Mouse (Mus musculus) cortical plate, adult 2 months (tissue): ENCODE data around the gene 9430015G10Rik. TPM values are rescaled to one million over a fixed set of nuclear protein-coding genes. Genes with fewer than 3 reads are reported as not detected.

ENCODE experiments used
- H3K27ac ChIP-seq: fragments of 200-500 bp; 2 replicates; pipeline ENCODE4 v1.5.1; 2012; ENCODE audit warnings: low read length, control low read depth, inconsistent platforms; ENCODE audit not compliant: insufficient read depth
- H3K4me1 ChIP-seq: fragments of 200-500 bp; 2 replicates; pipeline ENCODE4 v1.6.1; 2011; ENCODE audit warnings: low read length; ENCODE audit not compliant: control insufficient read depth, insufficient read depth
- H3K4me3 ChIP-seq: fragments of 200-500 bp; 2 replicates; pipeline ENCODE4 v1.5.1; 2011; ENCODE audit warnings: mild to moderate bottlenecking, low read length, control low read depth; ENCODE audit not compliant: insufficient read depth
- CTCF ChIP-seq: fragments of 200-500 bp; IDR thresholded peaks from 2 replicates; pipeline ENCODE4 v1.5.1; 2011; ENCODE audit warnings: mild to moderate bottlenecking, control low read depth, low read length; ENCODE audit not compliant: insufficient read depth; ENCODE audit errors: extremely low read depth
- POLR2A ChIP-seq: fragments of 200-500 bp; IDR thresholded peaks from 2 replicates; pipeline ENCODE4 v1.6.1; 2011; ENCODE audit warnings: mild to moderate bottlenecking, low read length, control low read depth; ENCODE audit not compliant: insufficient read depth; ENCODE audit errors: extremely low read depth
- polyA plus RNA-seq: library from polyadenylated mRNA; depleted of rRNA; stranded (reverse); fragments of >200 nt; gene quantifications from 2 replicates; pipeline ENCODE4 v1.2.3, GENCODE M21; 2012

The 9430015G10Rik gene
- polyA plus RNA-seq, 1 experiment: 34.8 TPM

GRCm38 (mm10) chr4:156077499-156078301 lies 32.1 kb upstream of the 9430015G10Rik start:
- no peaks in the 10 kb centered on the region for H3K4me1 ChIP-seq
- TF ChIP-seq CTCF: no peak
- no peak for TF ChIP-seq POLR2A

GRCm38 (mm10) chr4:156082621-156083234 lies 27.1 kb upstream of the 9430015G10Rik start:
- no peak overlapping the region for H3K27ac ChIP-seq
- no peaks in the 10 kb centered on the region for H3K4me1 ChIP-seq
- TF ChIP-seq POLR2A (no peak), CTCF (no peak)
- H3K4me3 ChIP-seq: no peak overlapping the region

More at GRCm38 (mm10) chr4:156077499-156078301, 32.1 kb upstream of the 9430015G10Rik start:
- Histone ChIP-seq H3K4me3 (no peak overlapping the region), H3K27ac (no peak overlapping the region)

- H3K4me1 ChIP-seq: no peaks in the 10 kb centered on the region
- H3K4me3 ChIP-seq: no peak overlapping the region
- TF ChIP-seq POLR2A: no peak
- TF ChIP-seq CTCF: no peak
- H3K27ac ChIP-seq: no peak overlapping the region
Measured at GRCm38 (mm10) chr4:156083348-156083747, 26.4 kb upstream of the 9430015G10Rik start.

GRCm38 (mm10) chr4:156084096-156084879 lies 25.5 kb upstream of the 9430015G10Rik start:
- no peaks in the 10 kb centered on the region for H3K4me1 ChIP-seq
- H3K27ac ChIP-seq: no peak overlapping the region
- no peak overlapping the region for H3K4me3 ChIP-seq
- TF ChIP-seq CTCF: no peak
- TF ChIP-seq POLR2A: no peak

- H3K4me1 ChIP-seq: no peaks in the 10 kb centered on the region
- TF ChIP-seq POLR2A: no peak
- TF ChIP-seq CTCF: no peak
- H3K4me3 ChIP-seq: no peak overlapping the region
- H3K27ac ChIP-seq: no peak overlapping the region
Measured at GRCm38 (mm10) chr4:156085256-156085655, 24.5 kb upstream of the 9430015G10Rik start.

GRCm38 (mm10) chr4:156087398-156088087 lies 22.2 kb upstream of the 9430015G10Rik start:
- H3K4me1 ChIP-seq: no peaks in the 10 kb centered on the region; the same call in 1 of the 2 replicates
- no peak overlapping the region for H3K27ac ChIP-seq
- no peak for TF ChIP-seq CTCF
- H3K4me3 ChIP-seq: no peak overlapping the region

- H3K27ac ChIP-seq: no peak overlapping the region
- H3K4me3 ChIP-seq: no peak overlapping the region
- no peak for TF ChIP-seq CTCF
- no peak for TF ChIP-seq POLR2A
- H3K4me1 ChIP-seq: no peaks in the 10 kb centered on the region; the same call in 1 of the 2 replicates
Measured at GRCm38 (mm10) chr4:156091236-156091635, 18.5 kb upstream of the 9430015G10Rik start.

GRCm38 (mm10) chr4:156092765-156093164 lies 17.0 kb upstream of the 9430015G10Rik start:
- Histone ChIP-seq H3K4me1 (no peaks in the 10 kb centered on the region; the same call in 1 of the 2 replicates), H3K27ac (no peak overlapping the region), H3K4me3 (no peak overlapping the region)
- no peak for TF ChIP-seq CTCF
- no peak for TF ChIP-seq POLR2A

GRCm38 (mm10) chr4:156093758-156094157 lies 16.0 kb upstream of the 9430015G10Rik start:
- TF ChIP-seq CTCF: no peak
- TF ChIP-seq POLR2A: no peak
- Histone ChIP-seq H3K27ac (no peak overlapping the region), H3K4me3 (no peak overlapping the region), H3K4me1 (no peaks in the 10 kb centered on the region; the same call in 1 of the 2 replicates)
